ENCODE assay signal across 8 mouse cellular contexts in genomic region chr9:46329250-46329648, GRCm38 (mm10). TPM values are rescaled to one million over a fixed set of nuclear protein-coding genes. Genes with fewer than 3 reads are reported as not detected.
DNase-seq lines count a peak whose midpoint lies in the region; ATAC-seq and TF ChIP-seq lines count a peak whose summit lies in the region.

No protein-coding gene starts in this region.

- ATAC-seq in kidney, embryonic 16.5 days (ENCODE audit: low FRiP score, low TSS enrichment), result peak; percentile 66; the same call in 1 of the 2 replicates
- ATAC-seq in embryonic facial prominence, embryonic 13.5 days (ENCODE audit: insufficient number of reproducible peaks, insufficient read depth, low FRiP score, low TSS enrichment, low read depth), result no peak
- ATAC-seq in hindbrain, embryonic 14.5 days (ENCODE audit: low FRiP score), result no peak
- ATAC-seq in lung, postnatal 0 days, result peak; percentile 73

- peak overlapping the region; percentile 66 for H3K4me2 ChIP-seq in kidney, embryonic 16.5 days (replicated peaks; ENCODE audit: low read depth, low read length)
- H3K4me2 ChIP-seq in embryonic facial prominence, embryonic 13.5 days, result peak overlapping the region; percentile 61
- H3K4me2 ChIP-seq in hindbrain, embryonic 14.5 days (replicated peaks), result peak overlapping the region; percentile 50
- peak overlapping the region; percentile 56 for H3K4me2 ChIP-seq in lung, postnatal 0 days (replicated peaks; ENCODE audit: low read depth, low read length)

- H3K27me3 ChIP-seq in kidney, embryonic 16.5 days (ENCODE audit: insufficient read depth, low read length), result peaks cover 2% of the 10 kb centered on the region; the same call in 1 of the 2 replicates
- H3K27me3 ChIP-seq in embryonic facial prominence, embryonic 13.5 days, result peaks cover 22% of the 10 kb centered on the region
- no peaks in the 10 kb centered on the region for H3K27me3 ChIP-seq in hindbrain, embryonic 14.5 days (ENCODE audit: control insufficient read depth, insufficient read depth, low read length)
- no peaks in the 10 kb centered on the region for H3K27me3 ChIP-seq in lung, postnatal 0 days (replicated peaks; ENCODE audit: insufficient read depth, low read length)

- H3K27ac ChIP-seq in kidney, embryonic 16.5 days (ENCODE audit: low read length), result peak overlapping the region; percentile 50
- peak overlapping the region; percentile 44; the same call in 1 of the 2 replicates for H3K27ac ChIP-seq in embryonic facial prominence, embryonic 13.5 days
- H3K27ac ChIP-seq in hindbrain, embryonic 14.5 days, result peak overlapping the region; percentile 87
- H3K27ac ChIP-seq in lung, postnatal 0 days (ENCODE audit: low read length), result 0 out of 2 replicates have a peak overlapping the region, but pooled peaks have one; percentile 9

- peaks cover 15% of the 10 kb centered on the region for H3K4me1 ChIP-seq in kidney, embryonic 16.5 days (ENCODE audit: insufficient read depth, low read length)
- H3K4me1 ChIP-seq in embryonic facial prominence, embryonic 13.5 days, result peaks cover 16% of the 10 kb centered on the region
- H3K4me1 ChIP-seq in hindbrain, embryonic 14.5 days (replicated peaks; ENCODE audit: control insufficient read depth, insufficient read depth, low read length), result peaks cover 21% of the 10 kb centered on the region
- H3K4me1 ChIP-seq in lung, postnatal 0 days (ENCODE audit: insufficient read depth, low read depth, low read length), result 0 out of 2 replicates have a peak, but pooled peaks cover 3% of the 10 kb centered on the region

- peak overlapping the region; percentile 38 for H3K4me3 ChIP-seq in kidney, embryonic 16.5 days (ENCODE audit: low read length)
- H3K4me3 ChIP-seq in embryonic facial prominence, embryonic 13.5 days, result peak overlapping the region; percentile 31
- H3K4me3 ChIP-seq in hindbrain, embryonic 14.5 days (replicated peaks; ENCODE audit: low read length), result peak overlapping the region; percentile 11
- H3K4me3 ChIP-seq in lung, postnatal 0 days (ENCODE audit: low read depth, low read length), result peak overlapping the region; percentile 27

- WGBS in kidney, embryonic 16.5 days, result 5% methylated on average over 19 of the region's 19 CpGs
- whole genome bisulfite sequencing in embryonic facial prominence, embryonic 13.5 days, result 6% methylated on average over 19 of the region's 19 CpGs
- 4% methylated on average over 19 of the region's 19 CpGs for WGBS in hindbrain, embryonic 14.5 days
- WGBS in lung, postnatal 0 days, result 5% methylated on average over 19 of the region's 19 CpGs

- no peak for DNase-seq in kidney, adult 18-20 months
- DNase-seq in hindbrain, embryonic 14.5 days (ENCODE audit: low spot score), result no peak
- peak; percentile 44 for DNase-seq in lung, postnatal 0 days (ENCODE audit: low spot score)
- no peak for DNase-seq in urinary bladder, adult 2 months (ENCODE audit: low spot score)
- DNase-seq in T-cell, adult 2 months (ENCODE audit: low spot score), result no peak
- DNase-seq in right cerebral cortex, adult 18-20 months, result no peak

- no peaks in the 10 kb centered on the region for H3K36me3 ChIP-seq in kidney, embryonic 16.5 days (ENCODE audit: insufficient read depth, low read length)
- H3K36me3 ChIP-seq in embryonic facial prominence, embryonic 13.5 days, result no peaks in the 10 kb centered on the region
- H3K36me3 ChIP-seq in hindbrain, embryonic 14.5 days (replicated peaks; ENCODE audit: control insufficient read depth, insufficient read depth), result no peaks in the 10 kb centered on the region
- H3K36me3 ChIP-seq in lung, postnatal 0 days (ENCODE audit: insufficient read depth, low read length), result no peaks in the 10 kb centered on the region

- peak overlapping the region; percentile 66 for H3K9ac ChIP-seq in kidney, embryonic 16.5 days (replicated peaks; ENCODE audit: low read length)
- peak overlapping the region; percentile 67 for H3K9ac ChIP-seq in embryonic facial prominence, embryonic 13.5 days
- H3K9ac ChIP-seq in hindbrain, embryonic 14.5 days, result peak overlapping the region; percentile 61
- H3K9ac ChIP-seq in lung, postnatal 0 days (replicated peaks; ENCODE audit: low read depth), result no peak overlapping the region

- TF ChIP-seq CTCF in lung, postnatal 0 days (IDR thresholded peaks at IDR 0.05), result no peak

- H3K9me3 ChIP-seq in kidney, embryonic 16.5 days (ENCODE audit: low read length), result no peaks in the 10 kb centered on the region
- no peaks in the 10 kb centered on the region for H3K9me3 ChIP-seq in embryonic facial prominence, embryonic 13.5 days
- no peaks in the 10 kb centered on the region for H3K9me3 ChIP-seq in hindbrain, embryonic 14.5 days (ENCODE audit: control insufficient read depth, low read length)
- no peaks in the 10 kb centered on the region for H3K9me3 ChIP-seq in lung, postnatal 0 days (ENCODE audit: low read length)

- TF ChIP-seq EP300 in lung, postnatal 0 days (IDR thresholded peaks at IDR 0.05), result no peak

RNA-seq across cellular contexts. Expression of gene 4931429L15Rik, which starts 9.5 kb away (rescaled TPM):
- polyA plus RNA-seq in kidney, embryonic 16.5 days (2015; fragmentation: Nextera tagmentation; extraction: Ambion mirVana), result not detected in 2 replicates
- not detected in 2 replicates for polyA plus RNA-seq in embryonic facial prominence, embryonic 13.5 days (2015; fragmentation: Nextera tagmentation; extraction: Ambion mirVana)
- not detected in 2 replicates for polyA plus RNA-seq in hindbrain, embryonic 14.5 days (2014; fragmentation: Nextera tagmentation; extraction: Ambion mirVana)
- polyA plus RNA-seq in lung, postnatal 0 days (2015; fragmentation: Nextera tagmentation; extraction: Ambion mirVana), result not detected in 2 replicates
- not detected in 2 replicates for polyA plus RNA-seq in urinary bladder, adult 2 months (2012; rRNA removed)

RNA-seq across cellular contexts. Expression of gene Bud13, which starts 46.4 kb away (rescaled TPM):
- 25.6 and 29.6 TPM in 2 replicates for polyA plus RNA-seq in kidney, embryonic 16.5 days (2015; fragmentation: Nextera tagmentation; extraction: Ambion mirVana)
- 28.7 and 34.3 TPM in 2 replicates for polyA plus RNA-seq in embryonic facial prominence, embryonic 13.5 days (2015; fragmentation: Nextera tagmentation; extraction: Ambion mirVana)
- 15.1 and 16.0 TPM in 2 replicates for polyA plus RNA-seq in hindbrain, embryonic 14.5 days (2014; fragmentation: Nextera tagmentation; extraction: Ambion mirVana)
- polyA plus RNA-seq in lung, postnatal 0 days (2015; fragmentation: Nextera tagmentation; extraction: Ambion mirVana), result 9.3 and 9.9 TPM in 2 replicates
- polyA plus RNA-seq in urinary bladder, adult 2 months (2012; rRNA removed), result 9.8 and 9.9 TPM in 2 replicates

RNA-seq across cellular contexts. Expression of gene Zpr1, which starts 56.4 kb away (rescaled TPM):
- polyA plus RNA-seq in kidney, embryonic 16.5 days (2015; fragmentation: Nextera tagmentation; extraction: Ambion mirVana), result 61.1 and 61.9 TPM in 2 replicates
- 51.9 and 53.6 TPM in 2 replicates for polyA plus RNA-seq in embryonic facial prominence, embryonic 13.5 days (2015; fragmentation: Nextera tagmentation; extraction: Ambion mirVana)
- polyA plus RNA-seq in hindbrain, embryonic 14.5 days (2014; fragmentation: Nextera tagmentation; extraction: Ambion mirVana), result 54.3 and 55.3 TPM in 2 replicates
- polyA plus RNA-seq in lung, postnatal 0 days (2015; fragmentation: Nextera tagmentation; extraction: Ambion mirVana), result 27.5 and 28.8 TPM in 2 replicates
- 30.3 and 33.5 TPM in 2 replicates for polyA plus RNA-seq in urinary bladder, adult 2 months (2012; rRNA removed)

Comparison
In these comparisons a context has a peak if more than half of its experiments do, and no peak if none do; other contexts are left out.
1. ATAC-seq: peak in kidney, embryonic 16.5 days (single experiment) and lung, postnatal 0 days (single experiment); none in embryonic facial prominence, embryonic 13.5 days (single experiment) and hindbrain, embryonic 14.5 days (single experiment).
2. H3K27ac ChIP-seq: peak in every context shown above with its lines; median percentile 87 in hindbrain, embryonic 14.5 days; 50 in kidney, embryonic 16.5 days; 44 in embryonic facial prominence, embryonic 13.5 days; 9 in lung, postnatal 0 days.
3. Peak in every context shown above with its lines, with median percentiles within 50 percentile points of each other: H3K4me2 ChIP-seq and H3K4me3 ChIP-seq.